Mouse (Mus musculus): ENCODE measurements around the gene Npas2. TPM values are rescaled to one million over a fixed set of nuclear protein-coding genes. Genes with fewer than 3 reads are reported as not detected.

Gene Npas2
- total RNA-seq, 1 experiment from 2014 or later = not detected

DNA sequence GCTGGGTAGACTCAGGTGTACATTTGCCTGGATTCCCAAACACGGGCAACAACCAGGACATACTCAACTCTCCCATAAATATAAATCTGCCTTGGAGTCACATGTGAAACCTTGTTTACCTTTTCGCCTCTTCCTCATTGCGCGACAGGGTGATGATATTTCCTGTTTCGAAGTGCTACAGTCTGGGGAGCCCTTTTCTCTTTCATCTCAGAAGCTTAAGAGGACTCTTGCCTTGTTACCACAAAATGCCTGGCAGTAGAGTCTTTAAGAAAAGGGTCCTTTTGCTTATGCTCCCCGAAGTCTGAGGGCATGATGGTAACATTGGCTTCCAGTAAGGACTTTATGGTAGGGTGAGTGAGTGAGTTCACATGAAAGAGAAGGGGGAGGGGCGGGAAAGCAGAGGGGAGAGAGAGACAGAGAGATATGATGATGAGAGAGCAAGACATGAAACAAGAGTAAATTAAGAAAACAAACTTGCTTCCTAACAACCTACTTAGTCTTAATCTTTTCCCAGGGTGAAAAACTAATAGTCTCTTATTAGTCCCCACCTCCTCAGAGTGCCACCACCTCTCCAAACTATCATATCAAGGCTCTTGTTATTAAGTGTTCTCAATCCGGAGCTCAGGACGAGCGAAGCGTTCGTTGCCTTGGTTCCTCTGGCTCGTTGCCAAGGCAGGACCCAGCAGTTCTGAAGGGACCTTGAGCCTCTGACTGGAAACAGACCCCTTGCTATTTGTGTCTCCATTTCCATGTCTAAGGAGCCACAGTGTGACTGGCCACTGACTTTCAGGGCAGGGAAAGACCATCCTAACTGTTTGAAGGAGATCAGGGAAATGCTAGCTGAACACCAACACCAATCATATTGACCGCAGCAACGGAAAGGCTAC lies 87.7 kb downstream of the Npas2 start:
- ATAC-seq (replicated peaks; ENCODE audit: low read depth, poor library complexity, severe bottlenecking) = no peak

DNA sequence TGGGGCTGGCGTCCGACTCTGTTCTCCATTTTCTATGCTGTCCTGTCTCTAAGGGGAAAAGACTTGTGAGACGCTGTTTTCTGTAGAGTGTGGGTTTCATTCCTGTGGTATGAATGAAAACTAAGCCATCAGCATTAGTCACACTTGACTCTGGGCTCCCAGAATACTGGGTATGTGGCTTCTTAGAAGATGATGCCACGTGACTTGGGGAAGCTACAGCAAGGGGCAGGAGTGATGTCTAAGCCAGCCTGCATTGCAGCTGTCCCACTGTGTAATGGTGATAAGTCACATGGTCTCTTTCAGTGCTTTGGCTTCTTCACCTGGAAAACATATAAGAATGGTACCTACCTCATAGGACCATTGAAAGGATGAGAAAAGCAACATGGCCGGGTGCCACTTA lies 88.4 kb downstream of the Npas2 start:
- no peak for ATAC-seq (replicated peaks; ENCODE audit: low read depth, poor library complexity, severe bottlenecking)

DNA sequence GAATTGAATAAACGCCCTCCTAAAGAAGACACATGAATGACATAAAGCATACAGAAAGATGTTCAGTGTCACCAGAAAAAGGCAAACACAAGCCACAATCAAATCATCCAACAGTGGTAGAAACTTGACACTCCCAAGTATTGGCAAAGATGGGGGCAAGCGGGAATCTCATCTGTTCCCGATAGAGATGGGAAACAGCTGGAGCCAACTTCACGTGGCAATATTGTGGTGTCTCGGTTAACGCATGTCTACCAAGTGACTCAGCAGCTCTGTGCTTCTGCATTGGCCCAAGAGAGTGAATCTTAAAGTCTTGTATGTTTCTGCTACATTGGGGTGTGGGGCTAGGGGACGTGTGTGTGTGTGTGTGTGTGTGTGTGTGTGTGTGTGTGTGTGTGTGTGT lies 89.8 kb downstream of the Npas2 start:
- no peak for ATAC-seq (replicated peaks; ENCODE audit: low read depth, poor library complexity, severe bottlenecking)

DNA sequence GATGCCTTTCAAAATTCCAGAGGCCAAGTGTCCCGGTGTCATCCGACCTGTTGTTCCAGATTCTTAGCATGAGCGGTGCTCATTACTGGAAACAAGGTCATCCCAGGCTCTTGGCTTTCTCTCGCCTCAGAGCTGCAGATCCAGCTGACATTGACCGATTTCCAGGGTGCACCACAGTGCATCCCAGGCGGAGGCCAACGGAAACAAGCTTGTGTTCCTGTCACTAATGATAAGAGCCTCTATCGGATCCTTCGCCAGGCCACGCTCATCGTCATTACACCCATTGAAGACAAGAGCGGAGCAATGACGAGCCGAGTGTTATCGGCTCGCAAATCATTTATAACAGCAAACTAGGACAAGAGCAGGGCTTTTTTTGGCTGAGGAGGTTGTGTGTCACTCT lies 91.3 kb downstream of the Npas2 start:
- no peak for ATAC-seq (replicated peaks; ENCODE audit: low read depth, poor library complexity, severe bottlenecking)

DNA sequence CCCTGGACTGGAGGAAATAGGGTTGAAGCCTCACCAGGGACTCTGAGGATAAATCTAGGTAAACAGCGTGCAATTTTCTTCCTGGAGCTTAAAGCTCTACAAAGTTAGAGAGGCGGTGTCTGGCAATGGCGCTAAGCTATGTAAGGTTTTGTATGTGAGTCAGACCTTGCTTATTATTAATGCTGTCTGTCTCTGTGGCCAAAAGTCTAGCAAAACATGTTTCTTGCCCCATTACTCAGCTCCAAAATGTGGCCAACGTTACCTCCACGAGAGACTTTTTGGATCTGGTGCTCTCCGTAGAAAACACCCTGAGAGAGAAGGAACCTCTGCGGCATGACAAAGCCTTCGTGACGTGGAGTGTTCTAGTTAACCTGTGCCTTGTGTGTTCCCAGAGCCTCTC lies 93.5 kb downstream of the Npas2 start:
- no peak for ATAC-seq (replicated peaks; ENCODE audit: low read depth, poor library complexity, severe bottlenecking)

DNA sequence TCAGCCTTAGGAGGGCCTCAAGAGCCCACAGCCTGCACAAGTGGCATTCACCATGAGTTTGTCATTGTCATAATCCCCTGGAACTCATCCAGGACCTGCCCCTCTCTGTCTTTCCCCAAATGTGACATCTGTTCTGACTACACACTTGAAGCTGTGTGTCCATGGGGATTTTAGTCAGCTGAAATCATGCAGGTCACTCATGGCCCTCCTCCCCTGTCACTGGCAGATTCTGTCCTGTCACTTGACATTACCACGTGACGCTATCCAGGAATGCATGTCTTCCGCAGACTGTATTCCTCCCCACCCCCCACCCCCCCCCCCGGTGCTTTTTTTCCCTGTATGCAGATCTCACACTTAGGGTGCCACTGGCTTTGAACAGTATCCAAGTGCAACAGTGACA lies 94.3 kb downstream of the Npas2 start:
- no peak for ATAC-seq (replicated peaks; ENCODE audit: low read depth, poor library complexity, severe bottlenecking)

DNA sequence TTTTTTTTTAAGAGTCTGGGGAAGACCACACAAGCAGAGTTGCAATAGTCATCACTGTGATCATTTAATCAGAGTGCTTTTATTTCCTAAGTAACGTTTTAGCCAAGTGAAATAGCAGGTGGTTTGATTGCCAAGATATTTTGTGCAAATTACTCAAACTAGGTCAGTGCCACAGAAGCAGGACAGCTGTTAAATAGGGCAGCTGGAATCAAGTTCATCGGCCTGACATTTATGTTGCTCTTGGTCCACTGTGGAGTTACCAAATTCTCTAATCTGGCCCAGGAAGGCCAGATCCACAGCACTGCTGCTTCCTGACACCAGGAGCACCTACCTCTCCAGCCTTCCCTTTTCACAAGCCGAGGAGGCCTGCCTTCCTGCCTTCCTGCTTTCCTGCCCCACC lies 94.9 kb downstream of the Npas2 start:
- no peak for ATAC-seq (replicated peaks; ENCODE audit: low read depth, poor library complexity, severe bottlenecking)

DNA sequence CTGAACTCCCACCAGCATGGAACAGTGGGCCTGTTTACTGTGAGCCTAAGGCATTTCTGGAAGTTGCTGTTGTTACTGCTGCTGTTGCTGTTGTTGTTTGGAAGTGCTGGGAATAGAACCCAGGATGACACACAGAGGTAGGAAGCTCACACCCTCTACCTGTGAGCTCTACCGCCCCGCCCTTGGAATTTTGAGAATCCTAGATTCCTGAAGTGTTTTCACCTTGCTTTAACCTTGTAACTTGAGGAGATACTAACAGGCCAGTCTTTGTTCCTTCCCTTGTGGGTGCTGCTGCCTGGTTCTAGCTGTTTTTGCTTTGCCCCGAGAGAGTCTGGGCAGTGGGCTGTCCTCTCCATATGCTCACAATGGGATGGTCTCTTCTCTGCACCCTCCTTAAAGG lies 98.5 kb downstream of the Npas2 start:
- no peak for ATAC-seq (replicated peaks; ENCODE audit: low read depth, poor library complexity, severe bottlenecking)

DNA sequence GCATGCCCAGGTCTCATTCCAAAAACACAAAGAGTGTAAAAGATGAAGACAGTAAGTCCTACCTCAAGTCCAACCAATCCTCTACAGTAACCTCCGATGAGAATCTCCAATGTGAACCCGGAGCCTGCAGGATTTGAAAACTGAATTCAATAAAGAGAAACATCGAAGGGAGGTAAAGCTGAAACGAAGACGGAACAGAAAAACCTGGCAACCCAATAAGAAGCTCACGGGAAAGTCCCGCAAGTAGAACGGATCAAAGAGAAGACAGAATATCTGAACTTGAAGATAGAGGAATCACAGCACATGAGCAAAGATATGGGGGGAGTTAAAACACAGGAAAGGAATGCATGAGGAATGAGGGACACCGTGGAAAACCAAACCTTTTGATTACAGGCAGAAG lies 104.8 kb downstream of the Npas2 start:
- no peak for ATAC-seq (replicated peaks; ENCODE audit: low read depth, poor library complexity, severe bottlenecking)

DNA sequence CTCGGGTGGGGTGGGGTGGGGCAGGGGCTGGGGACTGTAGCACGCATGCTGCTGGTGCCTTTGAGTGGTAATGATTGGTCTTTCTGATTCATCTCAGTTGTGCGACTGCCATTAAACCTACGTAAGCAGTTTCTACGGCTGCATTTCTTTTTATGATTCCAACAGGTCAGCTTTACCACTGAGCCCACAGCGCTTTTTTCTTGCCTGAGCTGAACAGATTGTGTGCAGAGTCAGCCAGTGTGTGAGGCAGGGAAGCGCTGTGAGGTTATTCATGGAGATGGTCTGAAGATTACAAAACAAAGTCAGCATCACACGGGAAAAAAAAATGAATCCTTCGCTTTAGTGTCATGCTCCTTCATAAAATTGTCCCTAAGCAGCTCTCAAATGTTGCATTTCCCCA lies 106.7 kb downstream of the Npas2 start:
- ATAC-seq (replicated peaks; ENCODE audit: low read depth, poor library complexity, severe bottlenecking) = no peak

DNA sequence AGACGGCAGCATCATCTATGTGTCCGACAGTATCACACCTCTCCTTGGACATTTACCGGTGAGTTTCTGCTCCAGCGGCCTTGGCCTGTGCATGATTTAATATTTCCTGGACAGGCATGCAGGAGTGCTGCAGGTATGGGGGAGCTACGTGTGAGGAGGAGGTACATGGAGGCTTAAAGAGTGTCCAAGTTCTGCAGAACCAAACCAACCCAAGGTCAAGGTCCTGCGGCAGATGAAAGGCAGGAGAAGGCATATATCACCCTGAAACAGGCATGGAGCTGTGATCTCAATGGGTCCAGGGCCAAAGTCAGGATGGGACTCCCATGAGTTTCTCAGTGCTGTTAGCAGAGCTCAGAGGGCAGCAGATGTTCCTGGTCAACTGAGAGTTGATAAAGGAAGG lies 107.1 kb downstream of the Npas2 start:
- no peak for ATAC-seq (replicated peaks; ENCODE audit: low read depth, poor library complexity, severe bottlenecking)

DNA sequence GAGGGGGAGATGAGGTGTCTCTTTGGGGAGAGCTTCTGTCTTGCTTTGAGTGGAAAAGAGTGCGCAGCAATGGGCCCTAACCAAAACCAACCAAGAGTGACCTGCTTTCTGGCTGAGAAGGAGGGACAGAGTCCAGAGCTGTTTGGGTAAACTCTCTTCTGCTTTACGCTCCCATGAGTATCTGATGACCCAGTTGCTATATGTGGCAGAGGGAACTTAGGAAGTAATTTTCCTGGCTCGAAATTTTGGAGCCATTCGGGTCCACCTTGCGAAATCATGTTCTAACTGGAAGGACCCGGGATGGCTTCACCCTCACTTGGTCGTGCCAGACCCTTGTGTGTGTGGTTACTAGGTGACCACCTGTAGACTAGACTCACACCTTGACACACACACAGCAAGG lies 108.7 kb downstream of the Npas2 start:
- ATAC-seq (replicated peaks; ENCODE audit: low read depth, poor library complexity, severe bottlenecking) = no peak

DNA sequence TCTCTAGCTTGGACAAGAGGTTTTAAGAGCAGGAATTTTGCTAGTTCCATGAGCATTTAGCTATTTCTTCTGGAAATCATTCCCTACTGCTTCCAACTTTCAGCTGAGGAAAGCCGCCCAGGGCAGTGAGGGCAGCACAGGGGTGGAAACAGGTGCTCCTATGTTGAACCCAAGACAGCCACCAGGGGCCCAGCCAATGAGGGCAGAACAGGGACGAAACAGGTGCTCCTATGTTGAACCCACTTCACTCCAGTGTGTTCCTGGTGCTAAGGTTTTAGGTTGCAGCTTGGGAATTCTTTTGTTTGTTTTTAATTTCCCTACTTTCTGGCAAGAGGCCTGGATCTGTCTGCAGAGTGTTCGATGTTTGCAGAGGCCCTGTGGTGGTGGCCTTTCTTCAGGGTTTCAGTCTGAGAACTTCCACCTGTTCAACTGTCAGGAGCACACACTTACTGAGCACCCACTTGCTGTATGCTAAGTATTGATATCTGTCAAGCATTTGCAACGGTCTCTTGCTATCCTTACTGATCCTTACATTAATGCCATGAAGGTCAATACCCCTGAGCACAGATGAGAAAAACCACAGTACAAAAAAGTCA lies 109.6 kb downstream of the Npas2 start:
- ATAC-seq (replicated peaks; ENCODE audit: low read depth, poor library complexity, severe bottlenecking) = no peak

DNA sequence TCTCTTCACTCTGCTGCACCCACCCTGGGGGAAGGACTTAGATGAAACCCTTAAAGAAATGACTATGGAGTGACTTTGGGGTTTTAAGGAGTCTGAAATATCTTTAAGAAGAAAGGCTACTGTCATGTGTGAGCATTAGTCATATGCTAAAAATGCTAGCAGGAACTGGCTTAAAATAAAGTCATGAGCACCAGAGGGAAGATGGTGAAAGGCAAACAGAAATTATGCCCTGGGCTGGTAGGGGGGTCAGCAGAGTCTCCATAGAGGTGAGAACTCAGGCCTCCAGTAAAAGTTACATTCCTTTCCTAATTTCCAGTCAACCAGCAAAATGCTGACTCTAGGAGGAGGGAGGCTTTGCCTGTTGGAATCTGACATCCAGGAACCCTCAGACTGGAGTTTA lies 113.8 kb downstream of the Npas2 start:
- no peak for ATAC-seq (replicated peaks; ENCODE audit: low read depth, poor library complexity, severe bottlenecking)

DNA sequence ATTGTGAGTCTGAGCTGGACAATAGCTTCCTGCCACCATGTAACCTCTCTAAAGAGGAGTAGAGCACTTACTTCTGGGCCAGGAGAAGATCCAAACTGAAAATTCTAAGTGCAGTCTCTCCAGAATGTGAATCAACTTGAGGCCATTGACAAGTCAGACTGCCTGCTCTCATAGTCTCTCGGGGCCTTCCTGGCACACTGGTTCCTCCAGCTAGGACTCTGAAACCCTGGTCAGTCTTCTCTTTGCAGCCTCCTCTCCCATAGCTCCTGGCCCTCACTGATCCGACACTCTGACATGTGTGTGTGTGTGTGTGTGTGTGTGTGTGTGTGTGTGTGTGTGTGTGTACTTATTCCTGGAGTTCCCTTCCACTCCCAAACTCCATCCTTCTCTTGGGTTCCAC lies 114.4 kb downstream of the Npas2 start:
- ATAC-seq (replicated peaks; ENCODE audit: low read depth, poor library complexity, severe bottlenecking) = no peak

DNA sequence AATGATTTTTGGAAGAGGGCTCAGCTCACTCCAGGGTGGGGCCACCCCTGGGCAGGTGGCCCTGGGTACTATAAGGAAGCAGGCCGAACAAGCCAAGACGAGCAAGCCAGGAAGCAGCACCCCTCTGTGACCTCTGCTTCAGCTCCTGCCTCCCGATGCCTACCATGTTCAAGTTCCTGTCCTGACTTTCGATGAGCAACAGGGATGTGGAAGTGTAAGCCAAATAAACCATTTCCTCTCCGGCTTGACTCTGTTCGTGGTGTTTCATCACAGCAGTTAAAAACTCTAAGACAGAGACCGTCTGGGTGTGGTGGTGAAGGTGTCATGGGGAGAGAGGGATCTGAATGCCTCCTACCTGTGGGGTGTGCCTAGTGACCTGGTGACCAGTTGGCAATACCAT lies 116.0 kb downstream of the Npas2 start:
- no peak for ATAC-seq (replicated peaks; ENCODE audit: low read depth, poor library complexity, severe bottlenecking)

DNA sequence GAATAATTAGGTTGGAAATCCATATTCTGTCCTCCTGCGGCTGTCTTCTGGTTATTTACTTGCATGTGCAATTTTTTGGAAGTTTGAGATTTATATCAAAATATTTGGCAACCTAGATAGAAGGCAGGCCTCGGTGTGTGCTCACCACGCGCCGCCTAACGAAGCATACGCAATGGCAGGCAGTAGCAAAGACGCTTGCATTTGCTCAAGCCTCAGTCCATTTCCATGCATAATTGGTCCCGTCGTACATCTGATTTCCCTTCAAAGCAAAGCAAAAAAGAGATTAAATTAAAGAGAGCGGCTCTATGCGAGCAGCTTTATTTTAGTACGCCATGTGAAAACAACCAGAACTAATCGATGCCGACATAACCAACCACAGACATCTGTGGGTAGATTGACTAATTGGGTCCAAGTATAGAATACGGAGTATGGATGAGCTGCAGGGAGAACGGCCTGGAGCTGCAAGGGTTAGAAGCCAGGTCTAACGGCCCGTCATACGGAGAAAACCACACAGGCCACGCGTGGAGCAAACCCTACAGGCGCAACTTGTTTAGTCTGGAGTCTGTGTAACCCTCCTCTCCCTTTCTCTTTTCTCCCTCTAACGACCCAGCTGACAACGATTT lies 118.9 kb downstream of the Npas2 start:
- no peak for ATAC-seq (replicated peaks; ENCODE audit: low read depth, poor library complexity, severe bottlenecking)

DNA sequence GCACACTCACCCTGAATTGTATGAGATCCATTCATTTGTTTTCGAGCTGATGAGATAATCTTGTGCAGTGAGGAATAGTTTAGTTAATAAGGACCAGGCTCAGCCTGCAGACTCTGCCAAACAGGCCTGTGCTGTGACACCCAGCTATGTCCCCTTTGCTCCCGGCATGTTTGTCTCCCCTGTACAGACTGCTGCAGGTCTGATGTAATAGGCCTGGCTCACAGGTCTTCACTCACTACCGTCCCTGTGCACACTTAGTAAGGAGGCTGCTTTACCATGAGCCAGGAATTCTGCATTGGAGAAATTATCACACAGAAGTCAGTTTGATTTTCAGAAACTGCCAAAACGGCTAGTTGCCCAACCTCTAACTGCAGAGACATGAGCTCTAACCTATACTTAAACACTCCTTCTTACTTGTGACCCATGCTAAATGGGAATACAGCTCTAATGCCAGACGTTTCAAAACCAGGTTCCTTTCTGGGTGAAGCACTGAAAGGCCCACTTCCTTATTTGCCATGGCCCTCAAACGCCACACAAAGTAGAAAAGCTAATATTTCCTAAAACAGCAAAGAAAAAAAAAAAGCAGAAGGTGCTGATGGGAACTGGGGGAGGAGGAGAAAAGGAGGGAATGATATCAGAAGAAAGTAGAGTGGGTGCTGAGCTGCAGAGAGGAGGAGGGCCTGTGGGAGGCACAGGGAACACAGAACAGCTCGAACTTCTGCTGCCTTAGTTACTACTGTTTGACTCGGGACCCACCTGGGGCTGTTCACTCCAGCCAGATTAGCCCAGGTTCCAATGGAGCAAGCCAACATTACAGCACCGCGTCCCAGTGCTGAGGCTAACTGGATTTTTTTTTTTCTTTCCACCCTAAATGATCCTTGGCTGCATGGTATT lies 120.1 kb downstream of the Npas2 start:
- ATAC-seq (replicated peaks; ENCODE audit: low read depth, poor library complexity, severe bottlenecking) = peak; percentile 50

DNA sequence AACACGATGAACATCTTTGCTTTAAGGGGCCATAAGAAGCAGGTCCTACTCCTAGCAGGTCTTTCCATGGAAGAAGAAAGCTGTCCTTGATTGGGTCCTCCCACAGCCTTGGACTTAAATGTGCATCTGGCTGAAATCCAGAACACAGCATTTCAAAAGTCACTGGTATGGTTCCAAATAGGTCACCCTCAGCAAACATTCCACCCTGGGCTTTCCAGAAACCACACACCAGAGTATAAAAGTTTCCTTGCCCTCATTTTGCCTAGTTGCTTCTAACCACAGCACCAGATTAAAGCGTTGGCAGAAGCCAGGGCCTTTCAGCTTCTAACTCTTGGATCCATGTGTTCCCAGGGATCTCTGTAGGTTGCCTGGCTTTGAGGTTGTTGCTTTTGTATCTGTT lies 124.4 kb downstream of the Npas2 start:
- ATAC-seq (replicated peaks; ENCODE audit: low read depth, poor library complexity, severe bottlenecking) = no peak

DNA sequence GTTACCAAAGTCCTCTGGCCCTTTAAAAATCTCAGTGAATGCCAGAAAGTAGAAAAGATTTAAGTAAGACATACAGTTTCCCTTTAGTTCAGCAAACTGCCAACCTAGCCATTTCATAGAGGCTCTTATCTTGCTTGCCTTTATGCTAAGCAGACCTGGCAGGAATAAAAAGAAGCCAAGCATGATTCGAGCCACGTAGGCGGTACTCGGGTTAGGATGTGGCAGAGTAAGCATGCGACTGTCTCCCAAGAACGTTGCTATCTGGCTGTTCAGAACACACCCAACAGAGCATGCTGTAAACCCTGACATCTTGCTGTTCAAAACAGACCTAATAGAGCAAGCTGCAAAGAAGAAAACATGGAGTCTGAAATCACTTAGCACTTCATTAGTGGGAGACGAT lies 125.3 kb downstream of the Npas2 start:
- ATAC-seq (replicated peaks; ENCODE audit: low read depth, poor library complexity, severe bottlenecking) = no peak

DNA sequence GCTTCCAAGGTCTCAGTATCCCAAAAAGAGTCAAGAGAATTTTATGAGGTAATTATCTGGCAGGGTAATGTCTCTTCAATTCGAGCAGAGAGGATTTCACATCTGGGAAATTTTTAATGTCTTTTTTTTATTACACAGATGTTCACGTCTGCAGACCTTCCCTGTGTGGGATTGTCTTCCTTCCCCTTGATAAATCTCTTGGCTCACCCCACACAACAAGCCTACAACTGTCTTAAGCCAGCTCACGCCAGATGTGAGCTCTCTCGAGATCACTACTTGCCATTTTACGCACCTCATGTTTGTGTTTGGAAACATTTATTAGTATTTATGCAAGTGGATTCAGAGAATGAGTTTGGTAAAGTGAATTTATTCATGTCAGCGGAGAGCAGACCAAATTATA lies 128.4 kb downstream of the Npas2 start:
- no peak for ATAC-seq (replicated peaks; ENCODE audit: low read depth, poor library complexity, severe bottlenecking)
